Mouse (Mus musculus): ENCODE measurements around the gene Appl2.

GRCm38 (mm10) chr10:83594526-83594925 lies 54.0 kb downstream of the Appl2 start:
- TF ChIP-seq CTCF (IDR thresholded peaks at IDR 0.05; ENCODE audit: low read depth) (no peak), EP300 (IDR thresholded peaks at IDR 0.05; ENCODE audit: low read depth) (no peak)

All from heart, postnatal 0 days (tissue).